In genomic region chr16:11073060-11073459, GRCm38 (mm10) we compare ENCODE assay signal across 10 mouse cellular contexts. TPM values are rescaled to one million over a fixed set of nuclear protein-coding genes. Genes with fewer than 3 reads are reported as not detected.
DNase-seq lines count a peak whose midpoint lies in the region; ATAC-seq and TF ChIP-seq lines count a peak whose summit lies in the region.
"Had no signal": no experiment of that assay in that cellular context is flagged by ENCODE, and none has a peak within 500 bp of the region (broad histone marks: within the 10 kb centered on the region; RNA-seq: fewer than 3 reads in every experiment).

No protein-coding gene starts in this region.

- H3K36me3 ChIP-seq in kidney, adult 2 months (ENCODE audit: control insufficient read depth, insufficient read depth, low read length): peaks cover 2% of the 10 kb centered on the region; the same call in 1 of the 2 replicates
- H3K36me3 ChIP-seq in kidney, embryonic 14.5 days (ENCODE audit: control insufficient read depth, insufficient read depth, low read length): peaks cover 49% of the 10 kb centered on the region
- H3K36me3 ChIP-seq in E14TG2a.4 (ENCODE audit: insufficient read depth, low read length): peaks cover 56% of the 10 kb centered on the region
- H3K36me3 ChIP-seq in midbrain, embryonic 15.5 days (replicated peaks): peaks cover 12% of the 10 kb centered on the region; the same call in 1 of the 2 replicates

- H3K9ac ChIP-seq in kidney, embryonic 14.5 days (ENCODE audit: low read depth, low read length): no peak overlapping the region
- no peak overlapping the region for H3K9ac ChIP-seq in midbrain, embryonic 15.5 days
- H3K9ac ChIP-seq: liver, embryonic 15.5 days had no signal

- TF ChIP-seq POLR2A in kidney, adult 2 months (IDR thresholded peaks at IDR 0.05; ENCODE audit: low read depth, low read length): no peak

- H3K4me3 ChIP-seq in kidney, adult 2 months (ENCODE audit: insufficient read depth, low read depth, low read length): no peak overlapping the region
- no peak overlapping the region for H3K4me3 ChIP-seq in kidney, embryonic 14.5 days (ENCODE audit: low read length)
- H3K4me3 ChIP-seq in E14TG2a.4 (replicated peaks; ENCODE audit: low read length): 0 out of 2 replicates have a peak overlapping the region, but pooled peaks have one; percentile 32
- H3K4me3 ChIP-seq in midbrain, embryonic 15.5 days: no peak overlapping the region
- H3K4me3 ChIP-seq: liver, embryonic 15.5 days had no signal

- no peak overlapping the region for H3K4me2 ChIP-seq in kidney, embryonic 14.5 days (replicated peaks; ENCODE audit: low read depth, low read length)
- no peak overlapping the region for H3K4me2 ChIP-seq in midbrain, embryonic 15.5 days
- H3K4me2 ChIP-seq: liver, embryonic 15.5 days had no signal

- H3K27ac ChIP-seq in kidney, adult 2 months (ENCODE audit: insufficient read depth, low read depth, low read length): no peak overlapping the region
- no peak overlapping the region for H3K27ac ChIP-seq in kidney, embryonic 14.5 days (ENCODE audit: low read depth, low read length)
- H3K27ac ChIP-seq in midbrain, embryonic 15.5 days: 0 out of 2 replicates have a peak overlapping the region, but pooled peaks have one; percentile 42
- H3K27ac ChIP-seq: liver, embryonic 15.5 days had no signal

- no peak for TF ChIP-seq CTCF in kidney, adult 2 months (conservative IDR thresholded peaks at IDR 0.05; ENCODE audit: insufficient read depth, insufficient read length, low read depth, low read length)
- no peak for TF ChIP-seq CTCF in E14TG2a.4 (conservative IDR thresholded peaks at IDR 0.05; ENCODE audit: low read length)

- peaks cover 35% of the 10 kb centered on the region for H3K4me1 ChIP-seq in kidney, adult 2 months (ENCODE audit: control insufficient read depth, insufficient read depth, low read length)
- H3K4me1 ChIP-seq in kidney, embryonic 14.5 days (ENCODE audit: control insufficient read depth, insufficient read depth, low read length): peaks cover 17% of the 10 kb centered on the region
- peaks cover 47% of the 10 kb centered on the region for H3K4me1 ChIP-seq in E14TG2a.4 (replicated peaks; ENCODE audit: low read depth, low read length)
- H3K4me1 ChIP-seq in midbrain, embryonic 15.5 days: peaks cover 50% of the 10 kb centered on the region

- no peaks in the 10 kb centered on the region for H3K27me3 ChIP-seq in kidney, adult 2 months (replicated peaks; ENCODE audit: control insufficient read depth, insufficient read depth, low read length)
- no peaks in the 10 kb centered on the region for H3K27me3 ChIP-seq in kidney, embryonic 14.5 days (ENCODE audit: control insufficient read depth, insufficient read depth, low read length)
- peaks cover 8% of the 10 kb centered on the region for H3K27me3 ChIP-seq in E14TG2a.4 (ENCODE audit: insufficient read depth, low read length)
- no peaks in the 10 kb centered on the region for H3K27me3 ChIP-seq in midbrain, embryonic 15.5 days (replicated peaks)

- H3K9me3 ChIP-seq in kidney, embryonic 14.5 days (ENCODE audit: control insufficient read depth, low read length): no peaks in the 10 kb centered on the region
- no peaks in the 10 kb centered on the region for H3K9me3 ChIP-seq in E14TG2a.4 (ENCODE audit: low read length)
- no peaks in the 10 kb centered on the region for H3K9me3 ChIP-seq in midbrain, embryonic 15.5 days
- H3K9me3 ChIP-seq: liver, embryonic 15.5 days had no signal

- WGBS in kidney, adult 2 months: 61% methylated on average over 6 of the region's 6 CpGs
- 81% methylated on average over 6 of the region's 6 CpGs for WGBS in kidney, embryonic 14.5 days
- 71% methylated on average over 6 of the region's 6 CpGs for WGBS in midbrain, embryonic 15.5 days

- peak; percentile 44 for DNase-seq in kidney, adult 2 months
- peak; percentile 46 to 48 for DNase-seq in adrenal gland, postnatal 36 days
- DNase-seq in lung, adult 18-20 months: no peak
- DNase-seq in testis, postnatal 10 days (ENCODE audit: low spot score): no peak
- DNase-seq: heart, postnatal 10 days; layer of hippocampus, adult 9-11 months had no signal

- no peak for ATAC-seq in kidney, embryonic 14.5 days (ENCODE audit: low FRiP score, low TSS enrichment)
- no peak for ATAC-seq in midbrain, embryonic 15.5 days (replicated peaks)

RNA-seq across cellular contexts. Expression of gene Litaf, which starts 7.1 kb away (rescaled TPM):
- polyA plus RNA-seq in kidney, adult 2 months (2012; rRNA removed): 125 and 145 TPM in 2 replicates
- 104 and 121 TPM in 2 replicates for polyA plus RNA-seq in kidney, embryonic 14.5 days (2014; fragmentation: Nextera tagmentation; extraction: Ambion mirVana)
- 10 to 100 TPM; 47.4 to 51.1 TPM for total RNA-seq in adrenal gland, postnatal 36 days (2021)
- 28.0 and 28.8 TPM in 2 replicates for polyA plus RNA-seq in midbrain, embryonic 15.5 days (2015; fragmentation: Nextera tagmentation; extraction: Ambion mirVana)

RNA-seq across cellular contexts. Expression of gene Snn, which starts 12.3 kb away (rescaled TPM):
- 67.2 and 71.2 TPM in 2 replicates for polyA plus RNA-seq in kidney, adult 2 months (2012; rRNA removed)
- polyA plus RNA-seq in kidney, embryonic 14.5 days (2014; fragmentation: Nextera tagmentation; extraction: Ambion mirVana): 32.5 and 54.4 TPM in 2 replicates
- 10 to 100 TPM; 13.8 to 14.4 TPM for total RNA-seq in adrenal gland, postnatal 36 days (2021)
- 135 TPM in 2 replicates for polyA plus RNA-seq in midbrain, embryonic 15.5 days (2015; fragmentation: Nextera tagmentation; extraction: Ambion mirVana)

Comparison
In these comparisons a context has a peak if more than half of its experiments do, and no peak if none do; other contexts are left out.
1. DNase-seq: peak in kidney, adult 2 months (single experiment) and adrenal gland, postnatal 36 days (2 of 2); none in lung, adult 18-20 months (0 of 2) and testis, postnatal 10 days (single experiment).